ENCODE assay signal across 7 mouse cellular contexts in the genomic region with DNA sequence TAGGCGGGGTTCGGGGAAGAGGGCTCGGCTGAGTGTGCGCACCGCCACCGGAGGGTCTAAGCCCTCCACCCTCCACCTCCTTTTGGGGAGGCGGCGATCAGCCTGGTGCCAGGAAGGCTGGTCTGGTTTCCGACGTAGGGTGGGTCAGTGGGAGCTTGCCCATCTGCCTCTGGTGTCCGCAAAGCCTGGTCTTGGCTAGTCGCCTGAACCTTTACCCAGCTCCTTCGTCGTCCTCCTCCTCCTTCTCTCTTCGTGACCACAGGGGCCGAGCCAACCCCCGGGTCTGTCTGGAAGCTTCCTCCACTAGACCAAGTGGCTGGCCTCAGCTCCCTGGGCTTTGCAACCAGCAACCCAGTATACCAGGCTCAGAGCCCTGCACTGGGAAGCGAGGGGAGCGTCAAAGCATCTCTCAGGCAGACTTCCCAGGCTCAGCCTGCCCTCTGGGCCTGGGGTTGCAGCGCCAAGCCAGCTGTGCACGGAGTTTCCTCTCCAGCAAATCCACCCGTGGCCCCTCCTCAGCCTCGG. TPM values are rescaled to one million over a fixed set of nuclear protein-coding genes. Genes with fewer than 3 reads are reported as not detected.
A peak's percentile ranks its signal among the peaks of the same experiment; 100 is the strongest.
DNase-seq lines count a peak whose midpoint lies in the region; ATAC-seq lines count a peak whose summit lies in the region.

No protein-coding gene starts in this region.

- no peak for ATAC-seq in liver, embryonic 11.5 days (replicated peaks; ENCODE audit: low FRiP score)
- no peak for ATAC-seq in embryonic facial prominence, embryonic 14.5 days (ENCODE audit: low read depth)
- no peak for ATAC-seq in hindbrain, embryonic 12.5 days (ENCODE audit: low FRiP score)
- ATAC-seq in midbrain, embryonic 14.5 days (ENCODE audit: low FRiP score, low TSS enrichment): peak; percentile 29; the same call in 1 of the 2 replicates

- no peak overlapping the region for H3K9ac ChIP-seq in liver, embryonic 11.5 days (ENCODE audit: low read depth, low read length)
- H3K9ac ChIP-seq in embryonic facial prominence, embryonic 14.5 days (ENCODE audit: low read depth, low read length): peak overlapping the region; percentile 71
- H3K9ac ChIP-seq in hindbrain, embryonic 12.5 days: peak overlapping the region; percentile 73
- peak overlapping the region; percentile 66 for H3K9ac ChIP-seq in midbrain, embryonic 14.5 days (replicated peaks; ENCODE audit: low read length)

- no peaks in the 10 kb centered on the region for H3K36me3 ChIP-seq in liver, embryonic 11.5 days (ENCODE audit: control insufficient read depth, insufficient read depth, low read length)
- no peaks in the 10 kb centered on the region for H3K36me3 ChIP-seq in embryonic facial prominence, embryonic 14.5 days (ENCODE audit: control insufficient read depth, insufficient read depth, low read length)
- no peaks in the 10 kb centered on the region for H3K36me3 ChIP-seq in hindbrain, embryonic 12.5 days
- no peaks in the 10 kb centered on the region for H3K36me3 ChIP-seq in midbrain, embryonic 14.5 days (ENCODE audit: control insufficient read depth, insufficient read depth, low read length)

- 5% methylated on average over 23 of the region's 23 CpGs for WGBS in liver, embryonic 11.5 days
- 2% methylated on average over 10 of the region's 23 CpGs for WGBS in embryonic facial prominence, embryonic 14.5 days
- WGBS in hindbrain, embryonic 12.5 days: 2% methylated on average over 22 of the region's 23 CpGs
- WGBS in midbrain, embryonic 14.5 days: 1% methylated on average over 23 of the region's 23 CpGs

- H3K9me3 ChIP-seq in liver, embryonic 11.5 days (ENCODE audit: control insufficient read depth, low read length): no peaks in the 10 kb centered on the region
- no peaks in the 10 kb centered on the region for H3K9me3 ChIP-seq in embryonic facial prominence, embryonic 14.5 days (ENCODE audit: control insufficient read depth, low read length)
- no peaks in the 10 kb centered on the region for H3K9me3 ChIP-seq in hindbrain, embryonic 12.5 days (replicated peaks)
- H3K9me3 ChIP-seq in midbrain, embryonic 14.5 days (ENCODE audit: control insufficient read depth, low read length): no peaks in the 10 kb centered on the region

- peak overlapping the region; percentile 57 for H3K4me3 ChIP-seq in liver, embryonic 11.5 days (ENCODE audit: low read depth, low read length)
- peak overlapping the region; percentile 70 for H3K4me3 ChIP-seq in embryonic facial prominence, embryonic 14.5 days (ENCODE audit: low read depth, low read length)
- peak overlapping the region; percentile 63 for H3K4me3 ChIP-seq in hindbrain, embryonic 12.5 days
- H3K4me3 ChIP-seq in midbrain, embryonic 14.5 days (replicated peaks; ENCODE audit: low read depth, low read length): peak overlapping the region; percentile 57

- peaks cover 4% of the 10 kb centered on the region for H3K4me1 ChIP-seq in liver, embryonic 11.5 days (replicated peaks; ENCODE audit: control insufficient read depth, insufficient read depth, low read length)
- H3K4me1 ChIP-seq in embryonic facial prominence, embryonic 14.5 days (ENCODE audit: control insufficient read depth, insufficient read depth, low read length): no peaks in the 10 kb centered on the region
- peaks cover 26% of the 10 kb centered on the region for H3K4me1 ChIP-seq in hindbrain, embryonic 12.5 days
- peaks cover 23% of the 10 kb centered on the region; the same call in 1 of the 2 replicates for H3K4me1 ChIP-seq in midbrain, embryonic 14.5 days (ENCODE audit: control insufficient read depth, insufficient read depth, low read length)

- peaks cover 71% of the 10 kb centered on the region for H3K27me3 ChIP-seq in liver, embryonic 11.5 days (replicated peaks; ENCODE audit: control insufficient read depth, insufficient read depth, low read length)
- H3K27me3 ChIP-seq in embryonic facial prominence, embryonic 14.5 days (replicated peaks; ENCODE audit: control insufficient read depth, insufficient read depth, low read length): peaks cover 3% of the 10 kb centered on the region; the same call in 1 of the 2 replicates
- peaks cover 54% of the 10 kb centered on the region for H3K27me3 ChIP-seq in hindbrain, embryonic 12.5 days
- peaks cover 3% of the 10 kb centered on the region; the same call in 1 of the 2 replicates for H3K27me3 ChIP-seq in midbrain, embryonic 14.5 days (ENCODE audit: control insufficient read depth, insufficient read depth, low read length)

- H3K4me2 ChIP-seq in liver, embryonic 11.5 days: peak overlapping the region; percentile 90
- H3K4me2 ChIP-seq in embryonic facial prominence, embryonic 14.5 days (ENCODE audit: low read depth, low read length): peak overlapping the region; percentile 99
- H3K4me2 ChIP-seq in hindbrain, embryonic 12.5 days (replicated peaks): peak overlapping the region; percentile 100
- H3K4me2 ChIP-seq in midbrain, embryonic 14.5 days (ENCODE audit: low read length): peak overlapping the region; percentile 99

- no peak for DNase-seq in liver, embryonic 11.5 days (ENCODE audit: low spot score)
- DNase-seq in liver: no peak
- peak; percentile 10 for DNase-seq in embryonic facial prominence, embryonic 14.5 days (ENCODE audit: low spot score)
- peak; percentile 54 for DNase-seq in midbrain, embryonic 14.5 days
- no peak for DNase-seq in layer of hippocampus, postnatal 25 days (ENCODE audit: extremely low spot score in 1 of 2, low spot score in 1 of 2)
- no peak for DNase-seq in cerebellum, postnatal 36 days

- no peak overlapping the region for H3K27ac ChIP-seq in liver, embryonic 11.5 days (ENCODE audit: low read depth, low read length)
- no peak overlapping the region for H3K27ac ChIP-seq in embryonic facial prominence, embryonic 14.5 days (replicated peaks; ENCODE audit: low read depth, low read length)
- H3K27ac ChIP-seq in hindbrain, embryonic 12.5 days: 0 out of 2 replicates have a peak overlapping the region, but pooled peaks have one; percentile 17
- H3K27ac ChIP-seq in midbrain, embryonic 14.5 days (replicated peaks; ENCODE audit: low read depth, low read length): peak overlapping the region; percentile 52

RNA-seq across cellular contexts. Expression of a gene that starts 0.5 kb away (rescaled TPM):
- 0.93 and 1.1 TPM in 2 replicates for polyA plus RNA-seq in liver, embryonic 11.5 days (2014; fragmentation: Nextera tagmentation; extraction: Ambion mirVana)
- 12.4 and 17.1 TPM in 2 replicates for polyA plus RNA-seq in embryonic facial prominence, embryonic 14.5 days (2014; fragmentation: Nextera tagmentation; extraction: Ambion mirVana)
- 6.0 and 6.1 TPM in 2 replicates for polyA plus RNA-seq in hindbrain, embryonic 12.5 days (2016; fragmentation: Nextera tagmentation; extraction: Ambion mirVana)
- polyA plus RNA-seq in midbrain, embryonic 14.5 days (2014; fragmentation: Nextera tagmentation; extraction: Ambion mirVana): 27.6 and 32.6 TPM in 2 replicates
- total RNA-seq in layer of hippocampus, postnatal 25 days (2021): 10 to 100 TPM; 37.7 to 41.8 TPM

RNA-seq across cellular contexts. Expression of a gene that starts 25.5 kb away (rescaled TPM):
- polyA plus RNA-seq in liver, embryonic 11.5 days (2014; fragmentation: Nextera tagmentation; extraction: Ambion mirVana): 200 and 201 TPM in 2 replicates
- 108 and 117 TPM in 2 replicates for polyA plus RNA-seq in embryonic facial prominence, embryonic 14.5 days (2014; fragmentation: Nextera tagmentation; extraction: Ambion mirVana)
- polyA plus RNA-seq in hindbrain, embryonic 12.5 days (2016; fragmentation: Nextera tagmentation; extraction: Ambion mirVana): 102 and 105 TPM in 2 replicates
- polyA plus RNA-seq in midbrain, embryonic 14.5 days (2014; fragmentation: Nextera tagmentation; extraction: Ambion mirVana): 112 and 114 TPM in 2 replicates
- total RNA-seq in layer of hippocampus, postnatal 25 days (2021): 10 to 100 TPM; 17.7 to 19.6 TPM

RNA-seq across cellular contexts. Expression of a gene that starts 30.1 kb away (rescaled TPM):
- 70.9 and 72.7 TPM in 2 replicates for polyA plus RNA-seq in liver, embryonic 11.5 days (2014; fragmentation: Nextera tagmentation; extraction: Ambion mirVana)
- 82.1 and 85.6 TPM in 2 replicates for polyA plus RNA-seq in embryonic facial prominence, embryonic 14.5 days (2014; fragmentation: Nextera tagmentation; extraction: Ambion mirVana)
- polyA plus RNA-seq in hindbrain, embryonic 12.5 days (2016; fragmentation: Nextera tagmentation; extraction: Ambion mirVana): 72.5 and 76.9 TPM in 2 replicates
- polyA plus RNA-seq in midbrain, embryonic 14.5 days (2014; fragmentation: Nextera tagmentation; extraction: Ambion mirVana): 117 and 122 TPM in 2 replicates
- 10 to 100 TPM; 96.8 to 96.9 TPM for total RNA-seq in layer of hippocampus, postnatal 25 days (2021)

Comparison
In these comparisons a context has a peak if more than half of its experiments do, and no peak if none do; other contexts are left out.
1. DNase-seq: peak in embryonic facial prominence, embryonic 14.5 days (single experiment) and midbrain, embryonic 14.5 days (single experiment); none in liver, embryonic 11.5 days (single experiment), liver (single experiment), layer of hippocampus, postnatal 25 days (0 of 2) and cerebellum, postnatal 36 days (0 of 2).
2. H3K27ac ChIP-seq: peak in hindbrain, embryonic 12.5 days (single experiment) and midbrain, embryonic 14.5 days (single experiment); none in liver, embryonic 11.5 days (single experiment) and embryonic facial prominence, embryonic 14.5 days (single experiment).
3. Peak in every context shown above with its lines, with median percentiles within 50 percentile points of each other: H3K4me2 ChIP-seq and H3K4me3 ChIP-seq.